Mouse (Mus musculus) hematopoietic stem cell, adult 5-6 weeks (primary cell): ENCODE measurements around the gene Ppox. TPM values are rescaled to one million over a fixed set of nuclear protein-coding genes. Genes with fewer than 3 reads are reported as not detected.

ENCODE experiments used
- ATAC-seq, 2 experiments: fragments of 125-278 bp in 1 of 2; replicated peaks in 1 of 2; 2 replicates each; pipeline ENCODE4 v1.8.0; 2016 to 2017; ENCODE audit warnings: inconsistent platforms in 2 of 2, mild to moderate bottlenecking in 2 of 2, moderate number of reproducible peaks in 2 of 2, low read depth in 1 of 2, moderate TSS enrichment in 1 of 2; ENCODE audit not compliant: low FRiP score in 2 of 2, poor library complexity in 2 of 2, severe bottlenecking in 2 of 2, insufficient read depth in 1 of 2, low TSS enrichment in 1 of 2
- total RNA-seq: library from RNA; stranded (forward); fragments of 172-1452, 232-1000 nt; gene quantifications from 2 replicates; pipeline ENCODE4 v1.2.3, GENCODE M21; 2017

Ppox gene
- total RNA-seq, 1 experiment from 2014 or later: 9.5 TPM

DNA sequence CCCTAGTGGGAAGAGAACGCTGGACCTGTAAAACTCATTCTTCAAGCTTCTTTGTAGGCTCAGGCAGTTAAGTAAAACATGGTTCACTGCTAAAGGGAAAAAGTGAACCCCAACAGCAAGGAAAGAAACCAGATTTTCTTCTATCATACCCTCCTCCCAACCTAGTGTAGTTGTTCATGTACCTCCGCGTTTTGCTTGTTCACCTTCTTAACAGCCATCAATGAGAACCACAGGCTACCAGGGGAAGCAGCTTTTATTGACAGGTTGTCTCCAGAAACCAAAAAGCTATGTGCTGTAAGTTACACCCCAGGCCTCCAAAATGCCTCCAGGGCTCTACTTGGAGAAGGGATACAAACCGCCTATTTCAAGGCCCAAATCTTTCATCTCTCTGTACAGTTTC is 7.3 kb upstream of the Ppox start:
- no peak for ATAC-seq

DNA sequence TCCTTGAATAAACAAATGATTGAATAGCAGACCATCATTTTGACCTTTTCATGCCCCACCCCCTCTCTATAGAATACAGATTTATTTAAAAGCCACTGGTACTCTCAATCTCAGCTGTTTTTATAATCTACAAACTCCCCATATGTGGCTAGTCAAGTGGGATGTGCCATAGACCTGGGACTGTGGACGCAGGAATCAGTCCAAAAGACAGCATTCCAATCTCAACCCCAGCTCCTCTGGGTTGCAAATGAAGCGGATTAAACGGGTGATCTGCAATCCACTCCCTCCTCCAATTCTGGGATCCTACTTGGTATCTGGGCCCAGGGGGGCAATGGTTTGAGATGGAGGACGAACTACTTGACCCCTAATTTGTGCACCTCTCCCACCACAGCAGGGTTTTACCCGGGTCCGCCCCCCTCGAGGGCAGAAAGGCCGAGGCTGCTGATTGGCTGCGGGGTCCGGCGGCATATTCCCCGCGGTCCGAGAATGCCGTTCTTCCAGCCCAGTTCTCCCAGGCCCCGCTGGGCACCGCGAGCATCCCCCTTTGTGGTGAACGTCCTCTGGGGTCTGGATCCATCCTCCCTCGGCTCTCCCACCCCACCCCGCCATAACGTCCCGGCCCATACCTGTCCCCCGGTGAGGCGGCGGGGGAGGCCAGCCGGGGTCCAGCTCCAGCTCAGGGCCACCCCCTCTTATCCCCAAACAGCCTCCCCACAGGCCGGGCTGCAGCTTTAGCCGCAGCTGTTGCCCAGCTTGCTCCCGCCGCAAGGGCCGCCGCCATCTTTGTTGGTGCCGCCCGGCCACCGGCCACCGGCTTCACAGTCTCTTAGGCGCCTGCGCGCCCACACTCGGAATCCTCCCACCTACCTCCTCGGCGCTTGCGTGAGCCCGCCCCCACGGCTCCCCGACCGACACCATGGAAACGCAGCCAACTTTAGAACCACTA is 6.4 kb upstream of the Ppox start, which contains the start of gene Usp21:
Usp21 (minus strand) TSS at position 856 of the 946 bp plus-strand sequence.
- ATAC-seq: peak; percentile 94 to 98

DNA sequence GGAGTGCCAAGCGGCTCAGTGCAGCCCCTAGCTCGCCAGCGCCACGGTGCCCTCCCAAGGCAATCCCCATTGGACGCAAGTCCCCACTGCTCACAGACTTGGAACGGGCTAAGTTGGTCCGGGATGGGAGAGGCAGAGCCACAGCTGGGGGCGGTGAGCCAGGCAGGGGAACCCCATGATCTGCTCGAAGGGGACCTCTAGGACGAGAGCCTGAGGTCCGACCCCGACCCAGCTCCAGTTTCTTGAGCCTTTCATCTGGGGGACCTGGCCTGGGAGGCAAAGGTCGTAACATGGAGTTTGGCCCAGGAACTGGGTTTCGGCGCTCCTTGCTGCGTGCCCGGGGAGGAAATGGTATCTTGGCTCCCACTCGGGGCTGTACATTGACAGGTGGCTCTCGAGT is 5.5 kb upstream of the Ppox start:
- ATAC-seq: no peak

DNA sequence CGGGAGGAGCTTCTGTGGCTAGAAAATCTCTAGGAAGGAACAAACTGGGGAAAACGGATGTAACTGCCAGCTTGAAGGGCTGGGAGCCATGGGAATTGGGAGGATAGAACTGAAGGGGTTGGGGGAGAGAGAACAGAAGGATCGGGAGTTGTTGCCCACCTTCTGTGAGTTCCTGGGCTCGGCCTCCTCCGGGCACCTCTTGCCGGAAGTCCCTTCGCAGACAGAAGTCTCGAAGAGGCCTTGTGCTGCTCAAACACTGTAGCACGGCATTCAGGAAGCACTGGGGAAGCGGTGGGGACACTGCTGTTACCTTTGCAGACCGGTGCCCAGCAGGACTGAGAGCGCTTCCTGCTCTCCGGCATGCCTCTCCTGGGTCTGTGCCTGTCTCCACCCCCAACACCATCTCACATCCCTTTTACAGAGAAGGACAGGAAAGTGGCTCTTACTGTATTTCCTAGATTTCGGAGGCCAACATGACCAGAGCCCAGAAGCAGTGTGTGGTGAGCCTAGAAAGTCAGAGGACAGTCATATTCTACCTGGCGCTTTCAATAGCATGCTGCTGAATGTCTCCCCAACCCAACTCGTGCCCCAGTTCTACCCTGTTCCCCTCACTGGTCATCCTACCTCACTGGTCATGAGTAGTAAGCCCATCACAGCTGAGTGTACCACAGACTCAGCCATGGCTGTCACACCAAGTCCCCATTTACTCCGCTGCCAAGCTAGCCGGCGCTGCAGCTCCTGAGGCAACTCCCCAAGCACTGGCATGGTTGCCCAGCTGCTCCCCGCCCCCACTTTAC is 4.3 kb upstream of the Ppox start:
- no peak for ATAC-seq

DNA sequence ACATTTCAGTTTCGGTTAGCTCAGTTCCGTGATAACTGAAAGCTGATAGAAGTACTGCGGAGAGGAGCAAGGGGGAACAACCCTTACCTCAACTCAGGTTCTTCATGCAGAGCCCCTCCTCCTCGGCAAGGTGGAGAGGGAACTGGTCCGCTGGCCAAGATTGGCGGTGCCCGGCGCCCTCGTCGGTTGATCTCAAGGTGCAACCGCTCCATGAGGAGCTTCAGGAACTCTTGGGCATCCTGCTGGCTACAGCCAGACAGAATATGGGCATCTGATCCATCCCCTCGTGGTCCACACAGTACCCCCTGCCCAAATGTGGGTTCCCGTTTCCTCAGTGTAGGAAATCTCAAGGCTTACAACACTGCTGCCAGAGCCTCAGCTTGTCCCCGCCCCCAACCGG is 3.5 kb upstream of the Ppox start:
- ATAC-seq: no peak

DNA sequence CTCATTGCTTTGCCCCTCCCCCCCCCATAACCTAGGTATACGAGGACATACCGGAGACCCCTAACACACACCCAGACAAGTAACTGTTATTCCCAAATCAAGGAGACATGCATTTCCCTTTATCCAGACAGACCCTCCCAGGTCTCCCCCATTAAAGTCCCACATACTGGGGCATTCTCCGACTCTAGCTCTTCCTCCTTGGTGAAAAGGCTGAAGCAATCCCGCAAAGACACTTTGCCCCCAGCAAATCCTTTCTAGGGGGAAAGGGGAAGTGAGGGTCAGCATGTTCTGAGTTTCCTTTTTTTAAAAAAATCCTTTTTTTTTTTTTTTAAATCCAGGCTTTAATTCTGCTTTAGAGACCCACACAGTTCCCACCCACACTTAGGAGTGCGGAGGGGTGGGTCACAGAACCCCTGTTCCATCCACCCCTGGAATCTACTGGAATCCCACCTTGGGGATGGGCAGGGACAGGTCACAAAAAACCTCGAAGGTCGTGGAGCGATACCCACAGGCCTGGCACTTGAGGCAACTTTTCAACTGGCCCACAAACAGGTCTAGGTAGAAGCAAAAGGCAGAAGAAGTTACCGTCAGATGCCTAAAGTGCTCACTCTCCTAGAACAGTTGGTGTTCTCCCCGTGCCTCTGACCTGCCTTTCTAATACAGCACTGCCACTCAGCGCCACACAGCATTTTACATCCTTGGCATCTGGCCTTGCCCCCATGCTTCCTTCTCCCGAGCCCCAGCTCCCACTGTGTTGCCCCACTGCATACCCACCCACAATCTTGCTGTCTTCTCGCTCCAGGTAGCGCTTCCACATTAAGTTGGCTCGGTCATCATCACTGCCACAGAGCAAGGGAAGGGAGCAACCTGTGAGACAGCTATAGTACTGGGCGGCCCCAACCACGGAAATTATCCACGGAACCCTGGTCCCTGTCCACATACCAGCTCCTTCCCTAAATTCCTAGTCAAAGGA is 2.5 kb upstream of the Ppox start:
- no peak for ATAC-seq

DNA sequence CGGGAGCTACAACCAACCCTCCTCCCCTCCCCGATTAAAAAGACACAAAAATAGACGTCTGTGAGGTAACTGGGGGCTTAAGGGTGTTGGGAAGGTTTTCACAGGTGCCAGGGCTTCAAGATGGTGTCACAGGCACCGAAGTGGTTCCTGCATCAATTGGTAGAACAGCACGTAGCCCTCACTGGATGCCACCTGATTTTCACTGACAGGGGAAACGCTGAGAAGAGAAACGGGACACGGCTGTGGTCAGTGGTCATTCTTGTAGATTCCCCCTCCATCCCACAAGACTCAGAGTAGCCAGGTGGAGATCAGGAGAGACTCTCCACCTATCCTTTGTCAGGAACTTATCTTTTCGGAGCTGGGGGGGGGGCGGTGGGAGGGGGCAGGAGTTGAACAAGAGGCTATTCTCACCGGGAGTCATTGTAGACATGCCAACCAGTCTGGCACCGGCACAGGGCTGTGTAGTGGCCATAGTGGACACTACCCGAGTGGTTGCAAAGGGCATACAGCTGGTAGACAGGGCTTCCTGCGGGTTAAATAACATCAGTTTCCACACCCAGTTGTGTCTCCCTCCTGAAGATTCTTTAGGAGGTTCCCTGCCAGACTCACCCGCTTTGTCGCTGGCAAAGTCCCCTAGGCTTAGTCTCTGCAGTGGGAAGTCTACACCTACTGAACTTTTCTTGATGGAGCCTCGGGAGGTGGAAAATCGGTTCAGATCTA is 1.3 kb upstream of the Ppox start:
- ATAC-seq: no peak

DNA sequence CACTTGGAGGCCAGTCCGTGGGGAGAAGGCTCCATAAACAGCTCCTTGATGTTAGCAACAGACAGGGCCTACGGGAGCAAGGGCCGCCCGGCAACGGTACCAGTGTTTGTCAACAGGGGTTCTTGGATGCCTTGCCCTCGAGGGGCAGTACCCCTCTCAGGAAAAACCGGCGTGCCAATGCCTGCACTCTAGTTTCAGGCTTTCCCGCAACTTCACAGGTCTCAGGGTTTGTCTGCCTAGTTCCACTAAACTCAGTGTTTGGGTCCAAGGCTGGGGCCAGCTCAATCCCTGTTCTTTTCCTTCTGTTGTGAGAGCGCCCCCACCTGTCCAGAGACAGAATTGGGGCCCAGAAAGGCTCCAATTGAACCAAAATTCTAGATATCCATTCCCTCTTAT is 540 bp upstream of the Ppox start:
- ATAC-seq: peak; percentile 55 to 57

DNA sequence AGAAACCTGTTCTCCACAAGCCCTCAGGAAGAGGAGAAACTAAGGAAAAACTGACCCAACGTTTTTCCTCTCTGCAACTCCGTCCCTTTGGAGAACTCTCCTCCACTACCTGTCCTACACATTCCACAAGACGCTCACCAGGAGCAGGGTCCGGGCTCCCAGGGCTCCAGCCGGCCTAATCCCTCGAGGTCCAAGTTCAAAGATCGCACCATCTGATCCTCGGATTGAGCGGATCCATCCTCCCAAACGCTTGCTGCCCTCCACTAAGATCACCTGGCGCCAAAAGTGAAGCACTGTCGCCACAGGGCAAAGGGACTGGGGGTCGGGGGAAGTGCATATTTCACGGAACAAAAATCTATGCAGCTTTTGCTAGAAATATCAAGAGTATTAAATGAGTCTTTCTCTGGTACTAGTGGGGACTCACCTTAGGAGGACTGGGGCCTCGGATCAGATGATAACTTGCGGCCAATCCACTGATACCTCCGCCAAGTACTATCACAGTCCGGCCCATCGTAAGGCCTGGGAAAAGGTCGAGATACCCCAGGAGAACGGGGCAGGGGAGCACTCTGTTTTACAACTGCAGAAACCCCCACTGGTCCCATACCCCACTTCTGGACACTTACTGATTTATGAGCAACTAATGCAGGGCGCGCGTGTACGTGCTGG is 603 bp downstream of the Ppox start:
- ATAC-seq: peak; percentile 0 to 2; a peak in 1 of 4 replicates

DNA sequence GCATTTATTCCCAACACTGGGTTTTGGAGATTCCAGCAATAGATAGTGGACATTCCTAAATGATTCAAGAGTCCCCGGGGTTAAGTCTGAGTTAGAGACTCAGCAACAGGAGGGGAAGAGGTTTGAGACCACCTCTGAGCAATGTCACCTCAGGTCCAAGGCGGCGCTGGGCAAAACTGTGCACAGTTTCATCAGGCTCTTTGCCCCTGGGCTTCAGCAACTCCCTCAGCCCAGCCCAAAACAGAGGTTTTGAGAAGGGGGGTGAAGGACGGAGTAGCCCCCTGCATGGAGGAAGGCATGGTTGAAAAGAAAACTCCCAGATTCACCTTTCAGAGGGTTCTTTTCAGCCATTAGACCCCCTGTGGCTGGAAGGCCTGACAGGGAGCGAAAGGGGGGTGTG is 1.3 kb downstream of the Ppox start:
- no peak for ATAC-seq

DNA sequence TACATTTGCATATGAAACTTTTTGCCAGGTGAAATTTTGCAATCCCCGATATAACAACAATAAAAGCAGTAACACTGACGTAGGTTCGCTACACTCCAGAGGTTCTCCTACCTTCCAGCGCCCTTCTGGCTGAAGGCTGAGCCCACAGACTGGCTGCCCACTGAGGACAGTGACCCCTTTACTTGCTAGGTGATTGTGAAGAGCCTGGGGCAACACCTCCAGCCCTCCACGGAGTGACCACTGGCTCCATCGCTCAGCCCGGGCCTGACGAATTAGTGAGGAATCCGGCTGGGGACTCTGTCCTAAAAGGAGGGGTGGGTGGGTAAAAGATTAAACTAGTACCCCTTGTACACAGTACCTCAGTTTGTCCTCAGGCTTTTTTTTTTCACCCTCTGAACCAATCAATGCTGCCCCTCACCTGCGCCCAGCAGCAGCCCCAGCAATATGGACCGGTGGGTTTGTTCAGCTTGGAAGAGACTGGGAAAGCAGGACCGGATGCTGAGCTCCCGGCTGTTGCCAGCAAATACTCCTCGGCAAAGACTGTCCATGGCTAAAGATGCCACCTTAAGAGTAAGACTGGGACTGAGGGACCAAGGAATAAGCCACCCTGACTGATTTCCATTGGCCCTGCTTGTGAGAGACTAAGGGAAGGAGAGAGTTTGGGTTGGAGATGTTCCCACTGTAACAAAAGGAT is 1.8 kb downstream of the Ppox start:
- no peak for ATAC-seq

DNA sequence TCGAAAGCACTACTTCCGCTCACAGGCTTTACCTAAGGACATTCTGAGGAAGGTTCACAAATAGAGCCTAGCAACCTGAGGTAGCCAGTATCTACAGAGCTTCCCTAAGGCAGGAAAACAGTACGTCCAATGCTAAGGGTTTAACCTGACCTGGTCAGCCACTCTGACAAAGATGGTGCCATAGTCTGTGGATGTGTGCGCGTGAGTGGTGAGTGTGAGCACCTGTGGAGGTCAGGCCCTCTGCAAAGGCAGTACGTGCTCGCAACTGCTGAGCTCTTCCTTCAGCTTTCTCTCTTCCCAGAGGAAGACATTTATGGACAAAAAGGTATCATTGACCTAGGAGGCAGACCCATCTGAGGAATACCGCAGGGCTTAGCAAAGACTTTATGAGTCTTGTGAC is 2.5 kb downstream of the Ppox start:
- no peak for ATAC-seq

DNA sequence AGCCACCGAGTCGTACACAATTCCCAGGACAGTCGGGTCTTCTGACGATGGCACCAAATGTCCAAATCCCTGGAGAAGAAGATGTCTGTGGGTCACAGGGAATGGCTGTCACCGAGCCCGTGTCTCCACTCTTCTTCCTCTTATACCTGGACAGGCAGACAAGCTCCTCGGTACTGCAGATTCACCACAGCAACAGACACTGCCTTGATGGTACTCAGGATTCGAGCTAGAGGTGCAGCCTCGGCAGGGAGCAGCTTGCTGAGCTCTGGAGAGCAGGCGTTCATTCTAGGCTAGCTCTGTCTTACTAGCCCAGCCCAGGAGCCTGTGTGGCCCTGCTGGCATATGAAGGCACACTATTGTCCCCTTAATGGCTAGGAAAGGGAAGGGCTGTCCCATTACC is 3.2 kb downstream of the Ppox start:
- no peak for ATAC-seq

DNA sequence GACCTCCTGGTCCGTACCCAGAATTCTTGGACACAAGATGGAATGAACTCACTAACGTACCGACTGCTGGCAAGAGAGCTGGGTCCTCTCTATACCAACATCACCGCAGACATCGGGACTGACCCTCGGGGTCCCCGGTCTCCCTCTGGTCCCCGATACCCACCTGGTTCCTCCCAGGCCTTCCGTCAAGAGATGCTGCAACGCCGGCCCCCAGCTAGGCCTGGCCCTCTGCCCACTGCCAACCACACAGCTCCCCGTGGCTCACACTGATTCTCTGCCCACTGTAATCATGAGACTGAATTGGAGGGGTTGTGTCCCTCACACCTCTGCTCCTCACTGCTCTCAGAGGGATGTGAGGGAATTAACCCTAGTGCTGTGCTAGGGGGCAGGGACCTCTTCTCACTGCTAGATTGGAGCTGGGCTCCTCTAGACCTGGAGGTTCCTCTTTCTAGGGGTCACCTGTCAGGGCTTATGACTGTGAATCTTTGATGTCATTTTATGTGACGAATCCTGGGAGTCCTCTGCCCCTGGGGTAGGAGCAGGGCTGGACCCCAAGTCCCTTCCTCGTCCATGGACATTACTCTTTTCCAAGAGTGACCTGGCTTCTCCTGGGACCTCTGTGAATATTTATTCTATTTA is 4.8 kb downstream of the Ppox start:
- ATAC-seq: no peak

DNA sequence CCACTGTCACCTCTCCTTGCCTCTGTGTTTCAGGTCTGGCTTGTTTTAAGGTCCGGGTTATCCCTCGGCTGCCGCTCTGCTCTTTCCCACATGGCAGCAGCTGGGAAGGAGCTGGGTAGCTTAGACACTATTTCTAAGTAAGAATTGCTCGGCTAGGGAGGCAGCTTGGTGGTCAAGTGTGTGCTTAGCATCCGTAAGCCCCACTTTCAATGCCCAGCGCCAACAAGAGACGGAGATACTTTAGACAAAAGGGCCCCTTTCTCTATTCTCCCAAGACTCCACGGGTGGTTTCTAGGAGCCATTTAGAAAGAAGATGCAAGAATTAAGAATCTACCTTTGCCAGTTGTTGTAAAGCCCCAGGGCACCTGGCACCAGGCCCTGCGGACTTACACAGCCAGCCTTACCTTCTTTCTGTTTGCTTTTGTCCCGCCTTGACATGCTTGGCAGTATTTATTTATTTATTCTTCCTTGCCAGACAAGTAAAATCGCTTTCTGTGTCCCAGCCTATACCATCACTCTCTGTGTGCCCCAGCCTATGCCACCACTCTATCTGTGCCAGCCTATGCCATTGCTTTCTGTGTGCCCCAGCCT is 5.7 kb downstream of the Ppox start:
- ATAC-seq: no peak
